Comparison of ENCODE assay signal across 7 mouse cellular contexts in genomic region chr2:26351358-26352290, GRCm38 (mm10). TPM values are rescaled to one million over a fixed set of nuclear protein-coding genes. Genes with fewer than 3 reads are reported as not detected.
DNase-seq lines count a peak whose midpoint lies in the region; ATAC-seq lines count a peak whose summit lies in the region.

Gene Dnlz, minus strand, starts transcription at chr2:26352110.

- DNase-seq in adrenal gland, adult 18-20 months (ENCODE audit: low spot score in 2 of 2), result peak; percentile 93 to 94
- peak; percentile 95 for DNase-seq in embryo, embryonic 11 days
- peak; percentile 91 to 92 for DNase-seq in gastrocnemius, postnatal 36 days
- DNase-seq in left cerebral cortex, postnatal 25 days (ENCODE audit: low spot score in 2 of 2), result peak; percentile 93 to 96
- peak; percentile 91 for DNase-seq in midbrain, embryonic 10.5 days (ENCODE audit: low spot score)
- peak; percentile 94 for DNase-seq in right cerebral cortex, postnatal 4 days

- WGBS in intestine, embryonic 15.5 days, result 3% methylated on average over 62 of the region's 62 CpGs
- 3% methylated on average over 62 of the region's 62 CpGs for WGBS in midbrain, embryonic 10.5 days

- no peaks in the 10 kb centered on the region for H3K27me3 ChIP-seq in intestine, embryonic 15.5 days (replicated peaks)
- no peaks in the 10 kb centered on the region for H3K27me3 ChIP-seq in midbrain, embryonic 10.5 days (ENCODE audit: low read depth, poor library complexity, severe bottlenecking)

- peak within 1 kb of the TSS; percentile 98 for H3K4me2 ChIP-seq in intestine, embryonic 15.5 days (replicated peaks)

- intact Hi-C loops in gastrocnemius, postnatal 36 days (cut with DNase I), result loop anchor here (2.0 kb wide), 1 partner anchor 51 kb away; no protein-coding TSS in a partner anchor
- intact Hi-C loops in left cerebral cortex, postnatal 25 days (cut with DNase I), result loop anchor here (1.0 to 2.0 kb wide), 2 partner anchors 26 to 51 kb away; no protein-coding TSS in a partner anchor

- peaks cover 21% of the 10 kb centered on the region for H3K4me1 ChIP-seq in intestine, embryonic 15.5 days (replicated peaks)
- H3K4me1 ChIP-seq in midbrain, embryonic 10.5 days, result peaks cover 38% of the 10 kb centered on the region

- H3K4me3 ChIP-seq in intestine, embryonic 15.5 days (replicated peaks), result peak within 1 kb of the TSS; percentile 72
- peak within 1 kb of the TSS; percentile 93 for H3K4me3 ChIP-seq in midbrain, embryonic 10.5 days

- H3K36me3 ChIP-seq in intestine, embryonic 15.5 days, result peaks cover 4% of the 10 kb centered on the region; the same call in 1 of the 2 replicates
- H3K36me3 ChIP-seq in midbrain, embryonic 10.5 days, result peaks cover 44% of the 10 kb centered on the region

- H3K27ac ChIP-seq in intestine, embryonic 15.5 days, result peak within 1 kb of the TSS; percentile 89
- H3K27ac ChIP-seq in midbrain, embryonic 10.5 days (replicated peaks), result peak within 1 kb of the TSS; percentile 96

- no peaks in the 10 kb centered on the region for H3K9me3 ChIP-seq in intestine, embryonic 15.5 days
- no peaks in the 10 kb centered on the region for H3K9me3 ChIP-seq in midbrain, embryonic 10.5 days (replicated peaks)

- ATAC-seq in intestine, embryonic 15.5 days, result peak; percentile 90

- H3K9ac ChIP-seq in intestine, embryonic 15.5 days, result peak within 1 kb of the TSS; percentile 89

RNA-seq across cellular contexts. Expression of gene Dnlz, which starts in this region (rescaled TPM):
- total RNA-seq in adrenal gland, adult 18-20 months (2021), result 10 to 100 TPM; 21.4 to 27.0 TPM
- 10 to 100 TPM; 18.2 to 19.5 TPM for total RNA-seq in gastrocnemius, postnatal 36 days (2021)
- polyA plus RNA-seq in intestine, embryonic 15.5 days (2015; fragmentation: Nextera tagmentation; extraction: Ambion mirVana), result 23.6 and 24.7 TPM in 2 replicates
- total RNA-seq in left cerebral cortex, postnatal 25 days (2021), result 10 to 100 TPM; 28.0 to 28.4 TPM
- 35.1 and 39.2 TPM in 2 replicates for polyA plus RNA-seq in midbrain, embryonic 10.5 days (2016; fragmentation: Nextera tagmentation; extraction: Ambion mirVana)

Comparison
In these comparisons a context has a peak if more than half of its experiments do, and no peak if none do; other contexts are left out.
1. Peak in every context shown above with its lines: DNase-seq, ATAC-seq, H3K4me3 ChIP-seq and H3K27ac ChIP-seq.